Mouse (Mus musculus) liver, embryonic 16.5 days (tissue): ENCODE measurements around the gene Zfx. TPM values are rescaled to one million over a fixed set of nuclear protein-coding genes. Genes with fewer than 3 reads are reported as not detected.

Source experiments
- ATAC-seq: fragments of 200-750 bp; cut with Nextera tagmentation; 2 replicates; pipeline ENCODE4 v1.8.0; 2017; ENCODE audit warnings: low read depth, mild to moderate bottlenecking, moderate number of reproducible peaks, moderate library complexity
- H3K27ac ChIP-seq: fragments of 300-500 bp; sonication (generic); 2 replicates; pipeline ENCODE4 v1.5.1; 2014; ENCODE audit warnings: mild to moderate bottlenecking, low read length
- H3K27me3 ChIP-seq: fragments of 300-500 bp; sonication (generic); 2 replicates; pipeline ENCODE4 v1.6.1; 2014; ENCODE audit warnings: low read depth, low read length, mixed read lengths; ENCODE audit not compliant: control insufficient read depth, insufficient read depth
- H3K36me3 ChIP-seq: fragments of 300-500 bp; sonication (generic); 2 replicates; pipeline ENCODE4 v1.6.1; 2014; ENCODE audit warnings: mild to moderate bottlenecking; ENCODE audit not compliant: control insufficient read depth, insufficient read depth
- H3K4me1 ChIP-seq: fragments of 300-500 bp; sonication (generic); 2 replicates; pipeline ENCODE4 v1.6.1; 2014; ENCODE audit warnings: low read depth, low read length, mixed read lengths; ENCODE audit not compliant: control insufficient read depth
- H3K4me2 ChIP-seq: fragments of 300-500 bp; sonication (generic); 2 replicates; pipeline ENCODE4 v1.6.1; 2014; ENCODE audit warnings: low read depth, low read length, mixed read lengths
- H3K4me3 ChIP-seq: fragments of 300-500 bp; sonication (generic); 2 replicates; pipeline ENCODE4 v1.5.1; 2014; ENCODE audit warnings: low read depth, mild to moderate bottlenecking, low read length
- H3K9ac ChIP-seq: fragments of 300-500 bp; sonication (generic); 2 replicates; pipeline ENCODE4 v1.6.1; 2014; ENCODE audit warnings: low read depth, low read length
- H3K9me3 ChIP-seq: fragments of 300-500 bp; sonication (generic); replicated peaks from 2 replicates; pipeline ENCODE4 v1.6.1; 2016; ENCODE audit warnings: low read length; ENCODE audit not compliant: control insufficient read depth
- WGBS: fragments of 180-500 bp; shearing (Covaris S2); extraction: QIAGEN DNeasy Blood & Tissue Kit; methylation state at CpG from one replicate; pipeline ENCODE4 v1.1.7; 2014; ENCODE audit not compliant: insufficient replicate concordance; 5-methylcytosine and 5-hydroxymethylcytosine counted together
- polyA plus RNA-seq: library from polyadenylated mRNA; unstranded; fragments of >200 nt; fragmentation: Nextera tagmentation; extraction: Ambion mirVana; gene quantifications from 2 replicates; pipeline ENCODE4 v1.2.1, GENCODE M21; 2015

Zfx gene
- polyA plus RNA-seq, 1 experiment from 2014 or later, result 12.7 TPM

DNA sequence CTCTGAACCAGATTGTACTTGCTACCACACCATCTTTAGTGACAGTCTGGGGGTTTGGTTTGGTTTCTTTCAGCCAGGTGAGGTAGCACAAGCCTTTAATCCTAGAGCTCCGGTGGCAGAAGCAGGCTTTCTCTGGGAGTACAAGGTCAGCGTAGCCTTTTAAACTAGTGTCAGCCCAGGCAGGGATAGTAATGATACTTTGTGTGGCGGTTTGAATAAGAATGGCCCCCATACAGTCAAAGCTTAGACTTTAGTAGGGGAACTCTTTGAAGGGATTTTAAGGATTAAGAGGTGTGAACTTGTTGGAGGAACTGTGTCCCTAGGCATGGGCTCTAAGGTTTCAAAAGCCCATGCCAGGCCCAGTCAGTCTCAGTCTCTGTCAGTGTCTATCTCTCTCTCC is 10.0 kb upstream of the Zfx start:
- Histone ChIP-seq H3K36me3 (no peaks in the 10 kb centered on the region), H3K4me3 (no peak overlapping the region), H3K4me1 (no peaks in the 10 kb centered on the region), H3K9me3 (0 out of 2 replicates have a peak, but pooled peaks cover 2% of the 10 kb centered on the region), H3K9ac (no peak overlapping the region), H3K27me3 (peaks cover 13% of the 10 kb centered on the region; the same call in 1 of the 2 replicates), H3K27ac (no peak overlapping the region), H3K4me2 (no peak overlapping the region)
- ATAC-seq, result no peak
- 54% methylated on average over 3 of the region's 3 CpGs for WGBS

DNA sequence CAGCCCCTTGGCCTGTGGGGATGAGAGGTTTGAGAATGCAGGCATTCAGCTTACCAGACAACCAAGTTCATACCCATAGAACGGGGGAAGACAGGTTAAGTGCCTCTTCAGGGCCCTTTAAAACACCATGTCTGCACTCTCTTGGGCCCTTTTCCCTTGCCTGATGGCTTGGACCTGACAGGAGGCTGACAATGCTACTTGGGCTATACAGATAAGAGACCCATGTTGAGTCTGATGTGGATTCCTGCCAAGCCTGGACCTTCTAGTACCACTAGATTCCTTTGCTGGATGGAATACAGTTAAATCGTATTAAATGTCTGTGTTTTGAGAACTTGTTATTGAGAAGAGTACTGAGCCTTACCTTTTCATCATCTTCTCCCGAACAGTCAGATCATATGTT is 8.7 kb upstream of the Zfx start:
- no peak overlapping the region for H3K9ac ChIP-seq
- no peak overlapping the region for H3K27ac ChIP-seq
- 0 out of 2 replicates have a peak, but pooled peaks cover 2% of the 10 kb centered on the region for H3K9me3 ChIP-seq
- no peaks in the 10 kb centered on the region for H3K36me3 ChIP-seq
- 39% methylated on average over 3 of the region's 3 CpGs for WGBS
- H3K27me3 ChIP-seq, result peaks cover 13% of the 10 kb centered on the region; the same call in 1 of the 2 replicates
- H3K4me1 ChIP-seq, result no peaks in the 10 kb centered on the region
- H3K4me3 ChIP-seq, result no peak overlapping the region
- ATAC-seq, result no peak
- H3K4me2 ChIP-seq, result no peak overlapping the region

DNA sequence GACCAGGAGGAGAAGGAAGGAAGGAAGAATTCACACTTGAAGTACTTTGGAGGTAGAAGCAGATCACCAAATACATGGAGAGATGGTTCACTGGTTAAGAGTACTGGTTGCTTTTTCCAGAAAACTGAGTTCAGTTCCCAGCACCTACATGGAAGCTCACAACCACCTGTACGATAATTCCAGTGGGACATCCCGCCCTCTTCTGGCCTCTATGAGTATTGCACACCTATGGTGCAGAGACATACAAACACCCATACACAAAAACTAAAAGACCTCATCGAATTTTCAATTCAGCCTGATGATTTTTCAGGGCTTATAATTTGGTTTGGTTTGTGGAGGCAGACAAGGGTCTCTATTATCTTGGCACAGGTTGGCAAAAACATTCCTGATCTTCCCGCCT is 6.2 kb upstream of the Zfx start:
- Histone ChIP-seq H3K36me3 (no peaks in the 10 kb centered on the region), H3K4me2 (no peak overlapping the region), H3K27me3 (peaks cover 11% of the 10 kb centered on the region; the same call in 1 of the 2 replicates), H3K9me3 (0 out of 2 replicates have a peak, but pooled peaks cover 2% of the 10 kb centered on the region), H3K4me3 (no peak overlapping the region), H3K27ac (no peak overlapping the region), H3K9ac (no peak overlapping the region), H3K4me1 (no peaks in the 10 kb centered on the region)
- 70% methylated on average over 4 of the region's 4 CpGs for WGBS
- no peak for ATAC-seq

GRCm38 (mm10) chrX:94125950-94126349 is 2.4 kb upstream of the Zfx start:
- 47% methylated on average over 2 of the region's 2 CpGs for WGBS

GRCm38 (mm10) chrX:94122709-94123058 is 818 bp downstream of the Zfx start:
- H3K36me3 ChIP-seq, result no peaks in the 10 kb centered on the region
- no peaks in the 10 kb centered on the region; the same call in 1 of the 2 replicates for H3K9me3 ChIP-seq
- H3K9ac ChIP-seq, result peak overlapping the region; percentile 87
- WGBS, result 19% methylated on average over 52 of the region's 53 CpGs
- peak; percentile 61 for ATAC-seq
- H3K4me3 ChIP-seq, result peak overlapping the region; percentile 74
- peaks cover 8% of the 10 kb centered on the region for H3K4me1 ChIP-seq
- H3K27ac ChIP-seq, result peak overlapping the region; percentile 98
- H3K27me3 ChIP-seq, result no peaks in the 10 kb centered on the region; the same call in 1 of the 2 replicates
- peak overlapping the region; percentile 76 for H3K4me2 ChIP-seq

More at GRCm38 (mm10) chrX:94125950-94126349, 2.4 kb upstream of the Zfx start:
- H3K4me2 ChIP-seq, result no peak overlapping the region
- no peaks in the 10 kb centered on the region for H3K36me3 ChIP-seq
- H3K27me3 ChIP-seq, result no peaks in the 10 kb centered on the region; the same call in 1 of the 2 replicates
- H3K4me3 ChIP-seq, result no peak overlapping the region
- no peaks in the 10 kb centered on the region for H3K4me1 ChIP-seq
- no peak overlapping the region for H3K9ac ChIP-seq
- H3K9me3 ChIP-seq, result peaks cover 2% of the 10 kb centered on the region; the same call in 1 of the 2 replicates
- H3K27ac ChIP-seq, result no peak overlapping the region
- no peak for ATAC-seq

GRCm38 (mm10) chrX:94121866-94122708 is 1.4 kb downstream of the Zfx start:
- Histone ChIP-seq H3K4me2 (peak overlapping the region; percentile 76), H3K27me3 (no peaks in the 10 kb centered on the region; the same call in 1 of the 2 replicates), H3K4me1 (peaks cover 8% of the 10 kb centered on the region), H3K36me3 (no peaks in the 10 kb centered on the region), H3K27ac (peak overlapping the region; percentile 98), H3K4me3 (peak overlapping the region; percentile 74), H3K9me3 (no peaks in the 10 kb centered on the region; the same call in 1 of the 2 replicates), H3K9ac (peak overlapping the region; percentile 87)
- ATAC-seq, result peak; percentile 84
- 21% methylated on average over 64 of the region's 65 CpGs for WGBS

GRCm38 (mm10) chrX:94121161-94121856 is 2.2 kb downstream of the Zfx start:
- Histone ChIP-seq H3K27me3 (no peaks in the 10 kb centered on the region; the same call in 1 of the 2 replicates), H3K27ac (peak overlapping the region; percentile 98), H3K4me2 (peak overlapping the region; percentile 76), H3K9ac (peak overlapping the region; percentile 87), H3K9me3 (no peaks in the 10 kb centered on the region; the same call in 1 of the 2 replicates), H3K4me1 (peaks cover 8% of the 10 kb centered on the region), H3K4me3 (peak overlapping the region; percentile 74), H3K36me3 (no peaks in the 10 kb centered on the region)
- 23% methylated on average over 24 of the region's 24 CpGs for WGBS
- no peak for ATAC-seq

DNA sequence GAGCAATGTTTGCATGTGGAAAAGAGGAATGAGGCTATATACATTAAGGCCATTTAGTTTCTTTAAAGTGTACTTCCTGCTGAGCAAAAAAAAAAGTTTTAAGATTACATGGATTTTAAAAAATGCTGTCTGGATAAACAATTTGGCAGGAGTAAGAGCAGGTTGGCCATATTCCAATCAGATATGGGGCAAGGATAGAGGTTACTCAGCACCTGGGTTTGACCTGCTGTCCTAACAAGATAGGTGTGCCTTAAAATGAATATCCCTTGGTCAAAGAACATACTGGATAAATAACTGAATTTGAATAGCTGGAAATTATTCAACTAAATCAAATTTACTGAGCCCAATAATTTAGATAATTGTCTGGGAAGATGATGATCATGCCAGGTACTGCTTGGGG is 5.2 kb downstream of the Zfx start:
- no peak overlapping the region for H3K27ac ChIP-seq
- no peak overlapping the region for H3K4me3 ChIP-seq
- no peak overlapping the region for H3K9ac ChIP-seq
- no peak overlapping the region for H3K4me2 ChIP-seq
- peaks cover 8% of the 10 kb centered on the region for H3K4me1 ChIP-seq
- no peaks in the 10 kb centered on the region; the same call in 1 of the 2 replicates for H3K27me3 ChIP-seq
- no peaks in the 10 kb centered on the region for H3K36me3 ChIP-seq
- ATAC-seq, result no peak
- no peaks in the 10 kb centered on the region; the same call in 1 of the 2 replicates for H3K9me3 ChIP-seq
